Mouse (Mus musculus): ENCODE data around the gene Gemin6. TPM values are rescaled to one million over a fixed set of nuclear protein-coding genes. Genes with fewer than 3 reads are reported as not detected.

The Gemin6 gene
- polyA plus RNA-seq (2012; rRNA removed) = 12.7 and 13.9 TPM in 2 replicates

DNA sequence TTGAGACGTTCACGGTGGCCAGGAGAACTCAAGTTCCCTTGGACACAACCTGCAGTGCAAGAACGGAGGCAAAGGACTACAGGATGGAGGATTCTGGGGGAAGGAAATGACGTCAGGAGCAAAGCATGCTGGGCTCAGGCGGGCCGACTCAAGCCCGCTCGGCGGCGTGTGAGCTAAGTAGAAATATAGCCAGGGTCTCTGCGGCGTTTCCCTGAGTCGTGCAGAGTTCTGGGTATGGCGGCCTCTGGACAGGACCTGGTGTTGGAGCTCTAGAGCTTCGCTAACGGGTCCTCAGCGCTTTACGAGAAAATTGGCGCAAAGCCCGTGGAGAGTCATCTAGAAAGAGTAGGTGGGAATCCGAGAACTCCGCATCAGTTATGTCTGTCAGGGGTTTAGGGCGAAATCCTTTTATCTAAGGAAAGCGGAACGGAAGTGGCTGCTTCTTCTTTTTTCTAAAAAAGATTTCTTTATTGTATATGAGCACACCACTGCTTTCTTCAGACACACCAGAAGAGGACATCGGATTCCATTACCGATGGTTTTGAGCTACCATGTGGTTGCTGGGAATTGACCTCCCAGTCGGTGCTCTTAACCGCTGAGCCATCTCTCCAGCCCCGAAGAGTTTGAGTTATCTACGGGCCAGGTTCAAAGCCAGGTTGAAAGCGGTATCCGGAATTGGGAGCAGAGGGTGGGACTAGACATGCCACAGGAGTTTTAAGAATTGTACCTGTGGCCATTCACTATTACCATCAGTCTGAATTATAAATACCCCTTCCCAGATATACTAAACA lies at the start of gene Gemin6:
Gene Gemin6, plus strand, starts transcription at position 116 of the 791 bp plus-strand sequence.

GRCm38 (mm10) chr17:80206671-80207581 lies 17.3 kb upstream of the Gemin6 start, which contains the start of the genes Srsf7 and Ttc39d:
TSS of gene Srsf7 (minus strand) at chr17:80207307.
TSS of gene Ttc39d (plus strand) at chr17:80207460.

Other genes with a start within 250 kb of the Gemin6 start
- gene Hnrnpll, start 162.1 kb upstream of the Gemin6 start, polyA plus RNA-seq (2012; rRNA removed) = 85.4 and 87.6 TPM in 2 replicates
- gene Galm, start 97.0 kb upstream of the Gemin6 start, polyA plus RNA-seq (2012; rRNA removed) = 1.5 and 2.5 TPM in 2 replicates
- 347 and 350 TPM in 2 replicates for gene Srsf7, start 17.1 kb upstream of the Gemin6 start, polyA plus RNA-seq (2012; rRNA removed)
- 0.08 and 0.12 TPM in 2 replicates for gene Ttc39d, start 17.0 kb upstream of the Gemin6 start, polyA plus RNA-seq (2012; rRNA removed)
- 24.5 and 31.9 TPM in 2 replicates for gene Morn2, start 65.8 kb downstream of the Gemin6 start, polyA plus RNA-seq (2012; rRNA removed)
- gene Dhx57, start 66.0 kb downstream of the Gemin6 start, polyA plus RNA-seq (2012; rRNA removed) = 86.2 and 87.3 TPM in 2 replicates
- 1.8 and 7.4 TPM in 2 replicates for gene Arhgef33, start 83.0 kb downstream of the Gemin6 start, polyA plus RNA-seq (2012; rRNA removed)
- gene Gm10190, start 149.1 kb downstream of the Gemin6 start, polyA plus RNA-seq (2012; rRNA removed) = 0.51 and 0.79 TPM in 2 replicates